Mouse (Mus musculus) cerebellum, adult 2 months (tissue): ENCODE measurements around the gene Ube2d1.

Source experiments
- CTCF ChIP-seq: fragments of 200-500 bp; IDR thresholded peaks from 2 replicates; pipeline ENCODE4 v1.5.1; 2011; ENCODE audit warnings: low read depth, mild to moderate bottlenecking, control low read depth, low read length, moderate library complexity, borderline replicate concordance; ENCODE audit not compliant: insufficient read depth
- POLR2A ChIP-seq: fragments of 200-500 bp; IDR thresholded peaks from 2 replicates; pipeline ENCODE4 v1.6.1; 2011; ENCODE audit warnings: low read length, control low read depth, borderline replicate concordance; ENCODE audit not compliant: insufficient read depth

GRCm38 (mm10) chr10:71323669-71324068 lies 38.6 kb upstream of the Ube2d1 start:
- TF ChIP-seq POLR2A = no peak
- TF ChIP-seq CTCF = no peak
